Mouse (Mus musculus) heart, postnatal 0 days (tissue): Measurements from ENCODE around the gene Tbc1d5.

ENCODE experiments used
- CTCF ChIP-seq: IDR thresholded peaks from 2 replicates; pipeline ENCODE4 v1.5.1; 2016; ENCODE audit warnings: antibody characterized with exemption, control low read depth, low read depth
- EP300 ChIP-seq: IDR thresholded peaks from 2 replicates; pipeline ENCODE4 v1.6.1; 2016; ENCODE audit warnings: antibody characterized with exemption, low read depth

DNA sequence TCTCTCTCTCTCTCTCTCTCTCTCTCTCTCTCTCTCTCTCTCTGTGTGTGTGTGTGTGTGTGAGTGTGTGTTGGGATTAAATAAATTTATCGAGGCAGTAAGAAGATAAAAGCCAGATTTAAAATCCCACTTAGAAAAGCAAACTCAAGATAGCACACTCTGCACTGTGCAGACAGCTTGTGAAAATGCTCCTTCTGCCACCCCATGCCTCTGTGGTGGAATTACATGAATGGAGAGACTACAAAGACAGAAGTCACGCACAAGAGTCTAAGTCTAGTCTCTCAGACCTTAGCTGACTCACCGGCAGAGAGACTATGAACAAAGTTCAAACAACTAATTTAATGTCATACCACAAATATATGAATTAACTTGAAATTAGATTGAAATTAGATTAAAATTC is 403.9 kb downstream of the Tbc1d5 start:
- TF ChIP-seq CTCF: peak; percentile 76
- no peak for TF ChIP-seq EP300
